Mouse (Mus musculus): ENCODE measurements at regions not wholly inside any gene's neighbourhood (a gene's known extent, or its start where the extent isn't known, plus 50 kb on each side); places are given as distances from the start of the nearest gene placed in this dataset.

DNA sequence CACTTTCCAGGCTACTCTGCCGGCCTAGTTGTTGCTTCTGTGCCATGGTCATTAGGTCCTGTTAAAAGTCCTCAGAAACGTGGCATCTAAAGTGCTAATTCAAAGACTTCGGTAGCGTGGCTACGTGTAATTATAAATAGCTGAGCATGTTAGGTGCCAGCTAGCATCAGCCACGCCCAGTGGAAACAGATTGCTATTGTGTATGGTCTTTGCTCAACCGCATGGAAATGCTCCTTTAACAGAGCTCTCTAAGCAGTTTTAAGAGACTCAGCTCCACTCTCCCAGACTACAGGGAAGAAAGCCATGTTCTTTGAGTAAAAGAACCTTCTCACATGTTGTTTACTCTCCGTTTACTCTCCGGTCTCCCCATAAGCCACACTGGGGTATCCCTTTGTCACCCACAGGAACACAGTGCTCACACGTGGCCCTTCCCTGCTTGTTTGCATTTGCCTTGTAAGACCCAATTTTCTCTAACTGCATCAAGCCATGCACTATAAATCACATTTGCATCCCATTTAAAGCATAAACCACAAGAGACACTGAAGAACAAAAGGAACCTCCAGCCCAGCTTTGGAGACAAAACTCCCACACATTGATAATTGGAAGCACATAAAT, 311.7 kb downstream of the Fgf10 start:
- Histone ChIP-seq H3K4me2 (no peak overlapping the region), H3K9me3 (replicated peaks) (no peaks in the 10 kb centered on the region), H3K27me3 (replicated peaks) (no peaks in the 10 kb centered on the region), H3K4me1 (peaks cover 6% of the 10 kb centered on the region; the same call in 1 of the 2 replicates), H3K9ac (replicated peaks) (no peak overlapping the region), H3K4me3 (replicated peaks) (no peak overlapping the region), H3K36me3 (no peaks in the 10 kb centered on the region), H3K27ac (replicated peaks) (no peak overlapping the region)
- no peak for ATAC-seq (ENCODE audit: low FRiP score)
- 35% methylated on average over 10 of the region's 10 CpGs for WGBS

DNA sequence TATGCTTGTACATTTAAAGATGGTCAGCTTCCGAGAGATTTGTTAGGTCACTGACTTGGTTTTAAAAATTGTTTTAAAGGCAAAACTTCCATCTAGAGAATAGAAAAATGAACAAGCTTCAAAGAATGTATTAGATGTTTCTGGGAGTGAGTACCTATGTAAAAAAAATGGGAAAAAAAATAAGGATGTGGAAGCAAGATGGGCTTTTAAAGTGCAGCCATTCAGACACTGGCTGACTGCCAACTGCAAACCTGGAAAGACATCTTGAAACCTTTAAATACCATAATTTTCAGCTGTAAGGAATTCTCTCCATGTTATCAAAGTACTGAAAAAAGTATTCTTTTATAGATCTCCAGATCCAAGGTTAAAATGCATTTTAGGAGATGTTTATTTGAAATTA, 315.7 kb downstream of the Fgf10 start:
- Histone ChIP-seq H3K27me3 (replicated peaks) (no peaks in the 10 kb centered on the region), H3K4me1 (peaks cover 6% of the 10 kb centered on the region; the same call in 1 of the 2 replicates), H3K9me3 (replicated peaks) (no peaks in the 10 kb centered on the region), H3K9ac (replicated peaks) (no peak overlapping the region), H3K36me3 (no peaks in the 10 kb centered on the region), H3K27ac (replicated peaks) (no peak overlapping the region), H3K4me3 (replicated peaks) (no peak overlapping the region), H3K4me2 (no peak overlapping the region)
- no peak for ATAC-seq (ENCODE audit: low FRiP score)
- 83% methylated on average over 1 of the region's 1 CpGs for WGBS

DNA sequence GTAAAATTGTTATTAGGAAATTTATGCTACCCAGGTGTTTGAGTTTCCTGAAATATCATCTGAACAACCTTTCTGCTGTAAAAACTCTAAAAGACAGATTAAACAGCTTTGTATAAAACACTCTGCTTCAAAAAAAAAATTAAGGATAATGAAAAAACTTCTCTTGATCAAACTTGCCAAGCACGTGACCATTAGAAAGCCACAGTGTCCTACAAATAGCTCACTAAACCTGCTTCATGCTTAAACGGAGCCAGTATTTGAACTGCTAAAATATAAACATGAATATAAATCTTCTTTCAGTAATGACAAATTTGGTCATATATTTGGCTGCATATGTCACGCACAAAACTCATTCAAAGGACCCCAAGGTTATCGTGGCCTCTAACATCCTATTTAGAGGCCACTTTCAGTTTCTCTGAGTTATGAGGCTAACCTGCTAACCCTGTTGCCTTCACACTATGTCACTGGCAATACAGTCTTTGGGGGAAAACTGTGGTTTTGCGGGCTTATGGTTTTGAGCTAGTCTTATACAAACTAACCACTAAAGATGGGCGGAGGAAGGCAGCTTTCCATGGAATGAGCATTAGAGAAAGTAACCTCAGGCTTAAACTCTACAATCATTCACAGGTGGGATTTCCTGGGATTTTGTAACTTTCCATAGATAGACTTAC, 355.8 kb downstream of the Fgf10 start:
- H3K4me1 ChIP-seq, result no peaks in the 10 kb centered on the region
- no peak for ATAC-seq (ENCODE audit: low FRiP score)

DNA sequence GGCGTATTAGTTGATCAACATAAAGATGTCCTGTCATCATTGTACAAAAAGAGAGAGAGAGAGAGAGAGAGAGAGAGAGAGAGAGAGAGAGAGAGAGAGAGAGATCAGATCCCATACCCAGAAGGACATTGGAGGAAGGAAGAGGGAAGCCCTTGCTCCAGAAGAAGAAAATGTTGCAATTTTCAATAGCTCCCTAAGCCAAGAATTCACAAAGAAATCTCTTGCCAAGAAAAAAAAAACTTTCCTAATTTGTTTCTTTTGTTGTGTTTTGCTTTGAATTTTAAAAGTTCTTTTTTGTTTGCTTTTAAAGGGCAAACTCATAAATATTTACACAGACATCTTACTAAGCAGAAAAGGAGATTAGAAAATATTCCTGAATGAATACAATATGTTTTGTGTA, 370.0 kb downstream of the Fgf10 start:
- no peak overlapping the region for H3K27ac ChIP-seq (replicated peaks)
- H3K9me3 ChIP-seq (replicated peaks), result no peaks in the 10 kb centered on the region
- no peaks in the 10 kb centered on the region for H3K4me1 ChIP-seq
- no peak overlapping the region for H3K4me2 ChIP-seq
- no peak overlapping the region for H3K9ac ChIP-seq (replicated peaks)
- H3K27me3 ChIP-seq (replicated peaks), result no peaks in the 10 kb centered on the region
- H3K4me3 ChIP-seq (replicated peaks), result no peak overlapping the region
- no peak for ATAC-seq (ENCODE audit: low FRiP score)
- 91% methylated on average over 1 of the region's 1 CpGs for WGBS
- no peaks in the 10 kb centered on the region for H3K36me3 ChIP-seq

More for the DNA sequence above, 355.8 kb downstream of the Fgf10 start:
- no peaks in the 10 kb centered on the region for H3K9me3 ChIP-seq (replicated peaks)
- H3K27me3 ChIP-seq (replicated peaks), result no peaks in the 10 kb centered on the region
- H3K4me2 ChIP-seq, result no peak overlapping the region
- WGBS, result 85% methylated on average over 6 of the region's 6 CpGs
- no peak overlapping the region for H3K27ac ChIP-seq (replicated peaks)
- H3K9ac ChIP-seq (replicated peaks), result no peak overlapping the region
- H3K36me3 ChIP-seq, result no peaks in the 10 kb centered on the region
- no peak overlapping the region for H3K4me3 ChIP-seq (replicated peaks)

DNA sequence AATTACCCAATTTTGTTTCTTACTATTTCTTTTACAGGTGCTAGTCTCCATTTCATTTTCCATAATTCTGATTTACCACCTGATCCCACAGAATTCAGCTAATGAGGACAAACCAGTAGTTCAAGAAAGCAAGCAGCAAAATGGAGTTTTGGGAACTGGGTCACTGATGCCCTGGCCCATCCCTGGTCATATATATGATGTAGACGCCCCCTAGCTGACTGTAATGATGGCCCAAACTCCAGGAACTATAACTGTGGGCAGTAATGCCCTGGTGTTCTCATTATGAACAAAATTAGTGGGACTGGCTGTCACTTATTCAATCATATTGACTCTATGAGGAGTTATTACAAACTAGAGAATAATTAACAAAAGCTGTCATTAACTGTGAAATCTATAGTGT, 375.5 kb downstream of the Fgf10 start:
- ATAC-seq (ENCODE audit: low FRiP score), result no peak
- Histone ChIP-seq H3K4me1 (no peaks in the 10 kb centered on the region), H3K9me3 (replicated peaks) (no peaks in the 10 kb centered on the region), H3K4me3 (replicated peaks) (no peak overlapping the region), H3K4me2 (no peak overlapping the region), H3K9ac (replicated peaks) (no peak overlapping the region), H3K36me3 (no peaks in the 10 kb centered on the region), H3K27ac (replicated peaks) (no peak overlapping the region), H3K27me3 (replicated peaks) (no peaks in the 10 kb centered on the region)
- 77% methylated on average over 1 of the region's 1 CpGs for WGBS

DNA sequence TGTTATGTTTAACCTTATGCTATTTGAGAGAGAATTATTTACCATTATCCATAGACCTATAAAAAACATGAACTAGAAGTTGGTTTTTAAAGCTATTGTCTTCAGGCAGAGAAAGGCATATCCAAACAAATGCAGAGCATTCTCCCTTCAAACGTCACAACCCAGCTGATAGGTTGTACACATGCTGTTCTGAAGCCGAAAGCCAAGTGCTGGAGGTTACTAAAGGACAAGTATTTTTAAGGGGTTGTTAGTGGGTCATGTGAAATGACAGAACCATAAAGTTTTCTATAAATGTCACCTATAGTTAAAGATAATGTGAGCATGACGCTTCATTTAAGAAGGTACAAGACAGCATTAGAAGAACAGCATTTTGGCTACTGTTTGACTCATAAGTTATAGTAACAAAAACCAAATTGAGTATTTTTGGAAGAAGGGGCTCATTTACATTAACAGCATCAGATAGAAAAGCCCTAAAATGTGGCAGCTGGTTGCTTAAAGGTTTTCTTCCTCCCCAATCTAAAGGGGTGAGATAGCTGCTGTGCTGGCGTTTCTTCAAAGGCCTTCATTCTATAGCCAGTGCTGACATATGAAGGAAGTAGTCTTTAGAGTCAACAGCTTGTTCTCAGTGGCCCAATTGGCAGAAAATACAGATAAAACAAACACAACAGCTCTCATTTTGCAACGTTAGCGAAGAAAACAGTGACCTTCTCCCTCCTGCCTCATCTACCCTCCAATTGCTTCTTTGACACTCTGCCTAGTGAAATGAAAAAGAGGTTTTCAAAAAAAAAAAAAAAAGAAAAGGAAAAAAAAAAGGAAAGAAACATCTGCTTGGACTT, 359.4 kb upstream of the Paip1 start:
- no peaks in the 10 kb centered on the region for H3K4me1 ChIP-seq
- 85% methylated on average over 6 of the region's 6 CpGs for whole genome bisulfite sequencing
- no peak for ATAC-seq (ENCODE audit: low FRiP score)
- no peaks in the 10 kb centered on the region for H3K36me3 ChIP-seq
- H3K27me3 ChIP-seq (replicated peaks), result no peaks in the 10 kb centered on the region
- no peak overlapping the region for H3K4me3 ChIP-seq (replicated peaks)
- no peak overlapping the region for H3K27ac ChIP-seq (replicated peaks)
- no peaks in the 10 kb centered on the region for H3K9me3 ChIP-seq (replicated peaks)
- no peak overlapping the region for H3K4me2 ChIP-seq
- no peak overlapping the region for H3K9ac ChIP-seq (replicated peaks)

DNA sequence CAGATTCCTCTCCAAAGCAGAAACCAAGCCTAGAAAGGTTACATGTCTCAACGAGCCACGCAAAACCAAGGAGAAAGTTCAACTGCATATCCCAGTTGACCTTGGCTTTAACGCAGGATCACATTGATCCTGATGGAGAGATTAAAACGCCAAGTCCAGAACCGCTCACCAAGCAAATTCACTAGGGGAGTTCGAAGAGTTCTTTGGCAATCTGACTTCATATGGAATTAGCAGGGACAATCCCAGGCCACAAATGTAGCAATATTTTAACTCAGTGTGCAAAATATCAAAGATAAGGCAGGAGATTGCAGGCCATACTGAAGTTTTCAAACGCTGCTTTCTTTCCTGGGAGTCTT, 358.8 kb upstream of the Paip1 start:
- H3K27me3 ChIP-seq (replicated peaks), result no peaks in the 10 kb centered on the region
- H3K4me2 ChIP-seq, result no peak overlapping the region
- WGBS, result 91% methylated on average over 7 of the region's 7 CpGs
- H3K4me1 ChIP-seq, result no peaks in the 10 kb centered on the region
- no peaks in the 10 kb centered on the region for H3K36me3 ChIP-seq
- H3K4me3 ChIP-seq (replicated peaks), result no peak overlapping the region
- ATAC-seq (ENCODE audit: low FRiP score), result no peak
- no peak overlapping the region for H3K27ac ChIP-seq (replicated peaks)
- no peaks in the 10 kb centered on the region for H3K9me3 ChIP-seq (replicated peaks)
- H3K9ac ChIP-seq (replicated peaks), result no peak overlapping the region

DNA sequence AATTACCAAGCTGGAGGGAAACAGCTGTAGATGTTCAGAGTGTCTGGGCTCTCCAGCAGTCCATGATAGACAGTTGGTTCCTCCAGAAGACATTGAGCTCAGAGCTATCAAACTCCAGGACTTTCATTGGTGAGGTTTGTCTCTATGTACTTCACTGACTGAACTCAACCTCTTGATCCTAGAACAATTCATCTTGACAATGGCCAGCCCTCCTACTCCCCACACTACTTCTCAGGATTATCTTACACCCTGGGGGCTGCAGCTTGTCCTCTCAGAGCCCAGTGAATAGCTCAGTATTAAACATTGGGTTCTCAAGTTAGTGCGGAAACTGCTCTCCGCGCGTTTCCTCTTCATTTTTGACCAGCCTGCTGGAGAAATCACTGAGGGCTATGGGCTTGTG, 349.2 kb upstream of the Paip1 start:
- H3K27ac ChIP-seq (replicated peaks), result no peak overlapping the region
- no peaks in the 10 kb centered on the region for H3K9me3 ChIP-seq (replicated peaks)
- WGBS, result 90% methylated on average over 4 of the region's 4 CpGs
- no peaks in the 10 kb centered on the region for H3K4me1 ChIP-seq
- no peak overlapping the region for H3K4me3 ChIP-seq (replicated peaks)
- H3K27me3 ChIP-seq (replicated peaks), result no peaks in the 10 kb centered on the region
- H3K9ac ChIP-seq (replicated peaks), result no peak overlapping the region
- no peaks in the 10 kb centered on the region for H3K36me3 ChIP-seq
- ATAC-seq (ENCODE audit: low FRiP score), result no peak
- H3K4me2 ChIP-seq, result no peak overlapping the region

DNA sequence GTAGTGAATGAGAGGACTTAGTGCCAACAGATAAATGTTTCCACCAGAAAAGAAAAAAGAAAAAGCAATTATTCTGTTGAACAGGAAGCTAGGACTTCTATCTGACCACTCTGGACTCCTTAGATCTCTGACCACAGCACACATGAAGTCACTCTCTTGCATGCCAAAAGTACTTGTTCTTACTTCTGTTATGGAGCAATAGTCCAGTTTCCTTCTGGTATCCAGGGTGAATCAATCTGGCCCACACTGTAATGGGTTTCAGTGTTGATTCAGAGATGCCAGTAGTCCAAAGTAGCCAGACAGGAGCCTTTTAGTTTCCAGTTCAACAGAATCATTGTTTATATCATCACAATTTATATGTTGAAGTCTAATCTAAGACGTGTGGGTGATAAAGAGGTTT, 346.7 kb upstream of the Paip1 start:
- no peaks in the 10 kb centered on the region for H3K36me3 ChIP-seq
- no peaks in the 10 kb centered on the region for H3K9me3 ChIP-seq (replicated peaks)
- no peaks in the 10 kb centered on the region for H3K4me1 ChIP-seq
- no peak overlapping the region for H3K9ac ChIP-seq (replicated peaks)
- no peak overlapping the region for H3K4me2 ChIP-seq
- WGBS, result 73% methylated on average over 1 of the region's 1 CpGs
- ATAC-seq (ENCODE audit: low FRiP score), result no peak
- H3K4me3 ChIP-seq (replicated peaks), result no peak overlapping the region
- H3K27ac ChIP-seq (replicated peaks), result no peak overlapping the region
- no peaks in the 10 kb centered on the region for H3K27me3 ChIP-seq (replicated peaks)

DNA sequence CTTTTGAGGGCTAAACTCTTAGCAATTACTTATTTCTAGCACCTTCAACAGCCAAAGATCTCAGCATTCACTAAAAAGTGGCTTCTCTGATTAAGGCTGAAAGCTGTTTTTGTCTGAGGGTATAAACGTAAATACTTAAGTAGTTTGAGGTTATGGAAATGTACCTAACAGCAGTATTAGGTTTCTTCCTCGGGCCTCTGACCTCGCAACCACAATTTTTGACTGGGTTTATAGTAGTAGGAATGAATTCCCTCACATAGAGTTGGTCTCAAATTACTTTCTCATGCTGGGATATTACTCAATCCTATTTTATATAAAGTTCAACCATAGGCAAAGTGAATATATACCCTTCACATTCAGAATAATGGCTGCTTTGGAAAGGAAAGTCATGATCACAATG, 310.5 kb upstream of the Paip1 start:
- ATAC-seq (ENCODE audit: low FRiP score), result no peak
- Histone ChIP-seq H3K4me3 (replicated peaks) (no peak overlapping the region), H3K36me3 (no peaks in the 10 kb centered on the region), H3K4me2 (no peak overlapping the region), H3K27ac (replicated peaks) (no peak overlapping the region), H3K4me1 (no peaks in the 10 kb centered on the region), H3K9me3 (replicated peaks) (no peaks in the 10 kb centered on the region), H3K27me3 (replicated peaks) (no peaks in the 10 kb centered on the region), H3K9ac (replicated peaks) (no peak overlapping the region)
- 92% methylated on average over 3 of the region's 3 CpGs for WGBS

DNA sequence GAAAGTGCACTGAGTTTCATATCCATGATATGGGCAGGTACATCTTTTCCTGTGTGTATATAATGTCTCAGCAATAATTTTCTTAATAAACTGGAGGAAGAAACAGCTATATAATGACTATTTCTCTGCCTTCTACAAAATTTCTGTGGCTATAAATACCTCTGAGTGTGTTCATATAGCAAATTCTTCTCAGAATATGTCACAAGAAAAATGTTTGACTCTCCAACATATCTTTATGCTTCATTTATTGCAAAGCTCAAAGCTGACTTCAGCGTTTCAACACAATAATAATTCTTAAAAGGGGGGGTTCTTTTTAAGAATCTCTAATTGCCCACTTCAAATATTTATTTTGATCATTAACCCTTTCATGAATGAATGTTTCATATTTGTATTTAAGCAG, 310.0 kb upstream of the Paip1 start:
- no peak overlapping the region for H3K27ac ChIP-seq (replicated peaks)
- no peaks in the 10 kb centered on the region for H3K4me1 ChIP-seq
- H3K27me3 ChIP-seq (replicated peaks), result no peaks in the 10 kb centered on the region
- no peak overlapping the region for H3K4me3 ChIP-seq (replicated peaks)
- ATAC-seq (ENCODE audit: low FRiP score), result no peak
- H3K9me3 ChIP-seq (replicated peaks), result no peaks in the 10 kb centered on the region
- 73% methylated on average over 1 of the region's 1 CpGs for WGBS
- H3K9ac ChIP-seq (replicated peaks), result no peak overlapping the region
- H3K36me3 ChIP-seq, result no peaks in the 10 kb centered on the region
- no peak overlapping the region for H3K4me2 ChIP-seq

DNA sequence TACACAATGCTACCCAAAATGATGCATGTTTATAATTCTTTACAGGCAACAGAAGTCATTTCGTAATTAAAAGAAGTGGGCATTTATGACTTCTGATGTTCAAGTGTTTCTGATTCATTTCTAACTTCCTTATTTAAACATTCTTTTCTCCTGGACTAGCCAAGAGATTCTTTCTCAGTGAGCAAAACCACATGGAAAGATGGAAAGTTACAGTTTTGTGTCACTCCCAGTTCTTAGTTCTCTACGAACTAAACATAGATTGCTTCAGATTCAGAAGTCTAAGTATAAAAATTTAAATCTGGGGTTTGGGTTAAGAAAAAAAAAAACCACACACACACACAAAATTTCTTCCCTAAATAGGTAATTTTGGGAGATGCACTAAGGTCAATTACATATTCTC, 288.0 kb upstream of the Paip1 start:
- Histone ChIP-seq H3K4me3 (replicated peaks) (no peak overlapping the region), H3K27me3 (replicated peaks) (no peaks in the 10 kb centered on the region), H3K9me3 (replicated peaks) (no peaks in the 10 kb centered on the region), H3K4me2 (no peak overlapping the region), H3K27ac (replicated peaks) (no peak overlapping the region), H3K9ac (replicated peaks) (no peak overlapping the region), H3K4me1 (no peaks in the 10 kb centered on the region), H3K36me3 (no peaks in the 10 kb centered on the region)
- 94% methylated on average over 2 of the region's 2 CpGs for WGBS
- ATAC-seq (ENCODE audit: low FRiP score), result no peak
